In the genomic region with DNA sequence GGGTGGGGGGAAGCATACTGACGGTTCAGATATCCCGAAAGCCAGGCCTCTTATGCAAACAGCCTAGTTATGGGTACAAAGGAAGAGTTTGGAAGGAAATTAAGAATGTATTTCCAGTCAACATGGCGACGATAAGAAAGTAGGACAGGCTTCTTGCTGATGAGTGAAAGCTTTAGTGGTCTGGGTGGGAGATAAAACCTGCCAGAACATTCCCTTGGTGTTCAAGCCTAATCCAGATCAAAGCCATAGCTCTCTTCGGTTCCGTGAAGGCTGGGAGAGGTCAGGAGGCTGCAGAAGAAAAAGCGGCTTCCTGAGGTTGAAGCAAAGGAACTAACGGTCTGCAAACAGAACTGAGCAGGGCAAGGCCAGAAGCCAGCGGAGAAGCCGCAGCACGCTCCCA, we compare ENCODE assay signal across 10 mouse cellular contexts. TPM values are rescaled to one million over a fixed set of nuclear protein-coding genes. Genes with fewer than 3 reads are reported as not detected.
A peak's percentile ranks its signal among the peaks of the same experiment; 100 is the strongest.
DNase-seq lines count a peak whose midpoint lies in the region; ATAC-seq and TF ChIP-seq lines count a peak whose summit lies in the region.
"Had no signal": no experiment of that assay in that cellular context is flagged by ENCODE, and none has a peak within 500 bp of the region (broad histone marks: within the 10 kb centered on the region; RNA-seq: fewer than 3 reads in every experiment).

No protein-coding gene starts in this region.

- H3K27ac ChIP-seq in kidney, postnatal 0 days = peak overlapping the region; percentile 52; the same call in 1 of the 2 replicates
- no peak overlapping the region for H3K27ac ChIP-seq in limb, embryonic 12.5 days

- peak overlapping the region; percentile 23 for H3K4me2 ChIP-seq in kidney, postnatal 0 days (ENCODE audit: low read length)
- H3K4me2 ChIP-seq in limb, embryonic 12.5 days = peak overlapping the region; percentile 36

- H3K4me3 ChIP-seq in kidney, postnatal 0 days (replicated peaks; ENCODE audit: low read depth, low read length) = no peak overlapping the region
- no peak overlapping the region for H3K4me3 ChIP-seq in limb, embryonic 12.5 days (replicated peaks)

- H3K9me3 ChIP-seq in kidney, postnatal 0 days (replicated peaks; ENCODE audit: low read length) = no peaks in the 10 kb centered on the region
- H3K9me3 ChIP-seq in limb, embryonic 12.5 days = no peaks in the 10 kb centered on the region

- WGBS in kidney, postnatal 0 days = 31% methylated on average over 11 of the region's 11 CpGs
- WGBS in limb, embryonic 12.5 days = 32% methylated on average over 11 of the region's 11 CpGs

- 0 out of 2 replicates have a peak, but pooled peaks cover 3% of the 10 kb centered on the region for H3K4me1 ChIP-seq in kidney, postnatal 0 days (replicated peaks; ENCODE audit: insufficient read depth, low read length)
- peaks cover 15% of the 10 kb centered on the region for H3K4me1 ChIP-seq in limb, embryonic 12.5 days (replicated peaks)

- no peaks in the 10 kb centered on the region for H3K36me3 ChIP-seq in kidney, postnatal 0 days (ENCODE audit: insufficient read depth, low read length)
- no peaks in the 10 kb centered on the region for H3K36me3 ChIP-seq in limb, embryonic 12.5 days

- H3K9ac ChIP-seq in kidney, postnatal 0 days (ENCODE audit: low read depth, low read length) = 0 out of 2 replicates have a peak overlapping the region, but pooled peaks have one; percentile 13
- H3K9ac ChIP-seq in limb, embryonic 12.5 days (replicated peaks) = no peak overlapping the region

- DNase-seq in embryo, embryonic 11 days = peak; percentile 12
- DNase-seq in embryo, embryonic 10.5 days (ENCODE audit: low spot score) = no peak
- peak; percentile 43 for DNase-seq in kidney, postnatal 0 days (ENCODE audit: low spot score)
- DNase-seq in kidney, postnatal 36 days = no peak
- DNase-seq in Muller cell, postnatal 12 days (ENCODE audit: inconsistent ontology term) = peak; percentile 8
- DNase-seq in urinary bladder, postnatal 4 days (ENCODE audit: low spot score in 2 of 2) = no peak
- no peak for DNase-seq in gastrocnemius, postnatal 25 days

- H3K27me3 ChIP-seq in kidney, postnatal 0 days (ENCODE audit: insufficient read depth, low read length) = no peaks in the 10 kb centered on the region; the same call in 1 of the 2 replicates
- H3K27me3 ChIP-seq in limb, embryonic 12.5 days = peaks cover 7% of the 10 kb centered on the region; the same call in 1 of the 2 replicates

- no peak for TF ChIP-seq CTCF in kidney, postnatal 0 days (IDR thresholded peaks at IDR 0.05; ENCODE audit: low read depth)

- no peak for ATAC-seq in kidney, postnatal 0 days (replicated peaks; ENCODE audit: low FRiP score, low read depth)
- ATAC-seq in limb, embryonic 12.5 days (ENCODE audit: insufficient number of reproducible peaks, insufficient read depth, low FRiP score, low TSS enrichment, low read depth) = no peak

RNA-seq across cellular contexts. Expression of a gene that starts 12.9 kb away (rescaled TPM):
- 1.3 and 1.4 TPM in 2 replicates for polyA plus RNA-seq in kidney, postnatal 0 days (2015; fragmentation: Nextera tagmentation; extraction: Ambion mirVana)
- polyA plus RNA-seq in limb, embryonic 12.5 days (2016; fragmentation: Nextera tagmentation; extraction: Ambion mirVana) = 0.13 and 0.17 TPM in 2 replicates
- total RNA-seq in gastrocnemius, postnatal 25 days (2021) = not detected
- polyA plus RNA-seq: testis, adult 2 months had no signal

RNA-seq across cellular contexts. Expression of a gene that starts 24.3 kb away (rescaled TPM):
- 0.26 and 0.28 TPM in 2 replicates for polyA plus RNA-seq in kidney, postnatal 0 days (2015; fragmentation: Nextera tagmentation; extraction: Ambion mirVana)
- 0.18 TPM in 1 of 2 replicates, not detected in the other for polyA plus RNA-seq in limb, embryonic 12.5 days (2016; fragmentation: Nextera tagmentation; extraction: Ambion mirVana)
- total RNA-seq in gastrocnemius, postnatal 25 days (2021) = 1 to 10 TPM in 1 of 2 experiments, under 1 TPM in 1; 0.67 to 1.1 TPM
- polyA plus RNA-seq: limb, embryonic 11.5 days had no signal

RNA-seq across cellular contexts. Expression of a gene that starts 39.9 kb away (rescaled TPM):
- 18.4 and 21.4 TPM in 2 replicates for polyA plus RNA-seq in kidney, postnatal 0 days (2015; fragmentation: Nextera tagmentation; extraction: Ambion mirVana)
- 24.7 and 31.9 TPM in 2 replicates for polyA plus RNA-seq in limb, embryonic 12.5 days (2016; fragmentation: Nextera tagmentation; extraction: Ambion mirVana)
- total RNA-seq in gastrocnemius, postnatal 25 days (2021) = 1 to 10 TPM; 4.0 to 5.1 TPM

Comparison
In these comparisons a context has a peak if more than half of its experiments do, and no peak if none do; other contexts are left out.
1. DNase-seq: peak in embryo, embryonic 11 days (single experiment), kidney, postnatal 0 days (single experiment) and Muller cell, postnatal 12 days (single experiment); none in embryo, embryonic 10.5 days (single experiment), kidney, postnatal 36 days (0 of 2), urinary bladder, postnatal 4 days (0 of 2) and gastrocnemius, postnatal 25 days (single experiment).